Mouse (Mus musculus): Measurements from ENCODE around the gene Vps13d. TPM values are rescaled to one million over a fixed set of nuclear protein-coding genes. Genes with fewer than 3 reads are reported as not detected.
A peak's percentile ranks its signal among the peaks of the same experiment; 100 is the strongest.

The Vps13d gene
- polyA plus RNA-seq, 1 experiment from 2014 or later: 9.5 TPM

DNA sequence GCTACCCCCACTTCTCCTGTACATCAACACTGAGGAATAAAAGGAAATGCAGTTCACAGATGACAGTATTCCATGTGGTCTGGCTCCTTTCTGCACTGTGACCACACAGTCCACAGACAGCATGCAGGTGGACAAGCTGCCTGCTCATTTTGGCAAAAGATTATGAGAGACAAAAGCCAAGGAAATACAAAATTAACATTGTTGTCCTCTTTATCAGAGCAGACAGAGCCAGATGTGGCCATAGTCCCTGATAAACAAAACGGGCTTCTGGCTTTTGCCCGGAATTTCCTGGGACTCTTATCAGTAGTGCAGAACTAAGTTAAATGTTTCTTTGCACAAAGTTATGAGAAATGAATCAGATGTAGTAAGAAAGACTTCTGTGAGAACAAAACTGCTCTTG, 161.4 kb downstream of the Vps13d start:
- ATAC-seq (ENCODE audit: insufficient read depth, low FRiP score): no peak
- H3K4me2 ChIP-seq (ENCODE audit: low read depth, low read length): no peak overlapping the region
- 0 out of 2 replicates have a peak overlapping the region, but pooled peaks have one; percentile 24 for H3K27ac ChIP-seq (ENCODE audit: low read length)
- 8% methylated on average over 2 of the region's 2 CpGs for WGBS
- H3K4me1 ChIP-seq (ENCODE audit: control insufficient read depth, insufficient read depth, low read length): peaks cover 39% of the 10 kb centered on the region
- H3K27me3 ChIP-seq (ENCODE audit: control insufficient read depth, insufficient read depth, low read length): no peaks in the 10 kb centered on the region
- H3K9me3 ChIP-seq (replicated peaks; ENCODE audit: control insufficient read depth, low read length): no peaks in the 10 kb centered on the region
- H3K36me3 ChIP-seq (ENCODE audit: control insufficient read depth, insufficient read depth, low read length): no peaks in the 10 kb centered on the region
- H3K4me3 ChIP-seq (replicated peaks; ENCODE audit: low read length): no peak overlapping the region
- H3K9ac ChIP-seq (ENCODE audit: low read length): no peak overlapping the region

DNA sequence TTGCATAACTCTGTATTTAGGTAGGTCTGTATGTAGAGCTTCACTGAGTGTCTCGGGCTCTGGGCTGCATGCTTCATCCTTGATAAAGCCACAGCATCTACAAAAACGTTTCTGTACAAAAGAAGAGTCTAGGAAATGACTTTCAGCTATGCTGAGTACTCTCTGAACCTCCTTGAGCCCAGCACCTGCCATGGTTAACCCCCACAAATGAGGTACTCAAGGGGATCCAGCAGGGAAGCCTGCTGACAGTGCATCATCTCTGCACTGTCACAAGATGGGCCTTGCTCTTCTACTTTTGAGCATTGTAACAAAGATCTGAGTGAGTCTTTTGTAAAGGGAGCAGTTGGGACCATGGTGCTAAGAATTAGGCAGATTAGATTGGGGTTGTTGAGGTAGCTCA, 162.2 kb downstream of the Vps13d start:
- H3K4me2 ChIP-seq (ENCODE audit: low read depth, low read length): no peak overlapping the region
- WGBS: 57% methylated on average over 2 of the region's 2 CpGs

DNA sequence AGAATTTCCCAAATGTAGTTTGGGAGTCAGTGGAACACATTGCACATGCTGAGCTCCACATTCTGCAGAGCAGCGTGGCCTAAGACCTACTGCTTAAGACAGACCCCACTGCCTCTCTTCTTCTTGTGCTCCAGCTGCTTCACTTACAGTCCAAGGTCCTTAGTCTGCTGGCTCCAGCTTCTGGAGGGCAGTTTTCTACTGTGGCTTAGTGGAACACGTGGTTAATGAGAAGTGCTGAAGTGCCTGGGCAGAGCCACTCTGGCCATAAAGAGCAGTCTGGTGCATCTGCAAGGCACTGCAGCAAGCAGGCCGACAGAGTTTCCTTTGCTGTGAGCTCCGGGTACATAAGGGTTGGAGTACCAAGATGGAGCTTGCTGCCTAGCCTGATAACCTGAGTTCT, 163.3 kb downstream of the Vps13d start:
- H3K4me1 ChIP-seq (ENCODE audit: control insufficient read depth, insufficient read depth, low read length): peaks cover 43% of the 10 kb centered on the region
- 64% methylated on average over 4 of the region's 4 CpGs for WGBS
- H3K27me3 ChIP-seq (ENCODE audit: control insufficient read depth, insufficient read depth, low read length): no peaks in the 10 kb centered on the region
- no peaks in the 10 kb centered on the region for H3K36me3 ChIP-seq (ENCODE audit: control insufficient read depth, insufficient read depth, low read length)
- no peak overlapping the region for H3K27ac ChIP-seq (ENCODE audit: low read length)
- no peak for ATAC-seq (ENCODE audit: insufficient read depth, low FRiP score)
- H3K9ac ChIP-seq (ENCODE audit: low read length): no peak overlapping the region
- no peaks in the 10 kb centered on the region for H3K9me3 ChIP-seq (replicated peaks; ENCODE audit: control insufficient read depth, low read length)
- no peak overlapping the region for H3K4me2 ChIP-seq (ENCODE audit: low read depth, low read length)
- no peak overlapping the region for H3K4me3 ChIP-seq (replicated peaks; ENCODE audit: low read length)

More for the DNA sequence above, 162.2 kb downstream of the Vps13d start:
- Histone ChIP-seq H3K4me3 (replicated peaks; ENCODE audit: low read length) (no peak overlapping the region), H3K36me3 (ENCODE audit: control insufficient read depth, insufficient read depth, low read length) (no peaks in the 10 kb centered on the region), H3K9me3 (replicated peaks; ENCODE audit: control insufficient read depth, low read length) (no peaks in the 10 kb centered on the region), H3K27ac (ENCODE audit: low read length) (no peak overlapping the region), H3K27me3 (ENCODE audit: control insufficient read depth, insufficient read depth, low read length) (no peaks in the 10 kb centered on the region), H3K4me1 (ENCODE audit: control insufficient read depth, insufficient read depth, low read length) (peaks cover 35% of the 10 kb centered on the region), H3K9ac (ENCODE audit: low read length) (no peak overlapping the region)
- no peak for ATAC-seq (ENCODE audit: insufficient read depth, low FRiP score)

DNA sequence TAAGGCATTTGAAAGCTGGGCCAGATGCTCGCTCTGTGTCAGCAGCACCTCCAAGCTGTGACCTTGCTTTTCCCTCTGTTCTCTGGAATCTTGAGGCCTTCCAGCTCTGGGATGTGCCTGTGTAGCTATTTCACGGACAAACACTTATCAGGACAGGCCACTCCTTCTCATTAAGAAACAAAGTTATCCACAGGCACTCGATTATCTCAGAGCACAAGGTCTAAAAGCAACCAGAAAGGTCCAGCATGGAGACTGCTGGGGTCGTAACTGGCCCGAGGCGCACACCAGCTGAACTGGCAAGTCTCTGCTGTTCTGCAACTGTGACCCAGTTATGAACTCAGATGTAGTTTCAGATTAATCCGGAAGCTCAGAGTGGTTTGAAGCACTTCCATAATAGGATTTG, 168.4 kb downstream of the Vps13d start:
- H3K36me3 ChIP-seq (ENCODE audit: control insufficient read depth, insufficient read depth, low read length): no peaks in the 10 kb centered on the region
- H3K9me3 ChIP-seq (replicated peaks; ENCODE audit: control insufficient read depth, low read length): no peaks in the 10 kb centered on the region
- H3K27ac ChIP-seq (ENCODE audit: low read length): peak overlapping the region; percentile 68
- ATAC-seq (ENCODE audit: insufficient read depth, low FRiP score): peak; percentile 50; the same call in 1 of the 2 replicates
- peak overlapping the region; percentile 27 for H3K9ac ChIP-seq (ENCODE audit: low read length)
- 18% methylated on average over 7 of the region's 7 CpGs for WGBS
- no peak overlapping the region for H3K4me2 ChIP-seq (ENCODE audit: low read depth, low read length)
- H3K27me3 ChIP-seq (ENCODE audit: control insufficient read depth, insufficient read depth, low read length): no peaks in the 10 kb centered on the region
- H3K4me3 ChIP-seq (replicated peaks; ENCODE audit: low read length): no peak overlapping the region
- peaks cover 34% of the 10 kb centered on the region for H3K4me1 ChIP-seq (ENCODE audit: control insufficient read depth, insufficient read depth, low read length)

DNA sequence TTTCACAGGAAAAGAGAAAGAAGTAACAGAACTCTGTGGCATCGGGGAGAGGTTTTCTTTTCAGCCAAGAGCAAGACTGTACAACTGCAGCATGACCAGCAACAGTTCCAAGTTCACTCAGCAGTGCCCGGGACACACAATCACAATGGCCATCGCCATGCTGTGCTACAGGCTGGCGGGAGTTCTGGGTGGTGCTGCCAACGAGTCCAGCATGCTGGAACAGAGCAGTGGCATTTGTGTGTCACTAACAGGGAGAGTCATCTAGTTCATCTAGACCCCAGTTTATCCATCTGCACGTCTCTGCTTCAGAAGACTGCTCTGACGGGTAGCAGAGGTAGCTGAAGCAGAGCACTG, 169.4 kb downstream of the Vps13d start:
- WGBS: 52% methylated on average over 7 of the region's 7 CpGs
- no peak overlapping the region for H3K4me2 ChIP-seq (ENCODE audit: low read depth, low read length)
- peak overlapping the region; percentile 43 for H3K9ac ChIP-seq (ENCODE audit: low read length)
- peak overlapping the region; percentile 28 for H3K27ac ChIP-seq (ENCODE audit: low read length)
- no peak for ATAC-seq (ENCODE audit: insufficient read depth, low FRiP score)
- no peaks in the 10 kb centered on the region for H3K36me3 ChIP-seq (ENCODE audit: control insufficient read depth, insufficient read depth, low read length)
- no peaks in the 10 kb centered on the region for H3K9me3 ChIP-seq (replicated peaks; ENCODE audit: control insufficient read depth, low read length)
- peaks cover 34% of the 10 kb centered on the region for H3K4me1 ChIP-seq (ENCODE audit: control insufficient read depth, insufficient read depth, low read length)
- H3K27me3 ChIP-seq (ENCODE audit: control insufficient read depth, insufficient read depth, low read length): no peaks in the 10 kb centered on the region
- H3K4me3 ChIP-seq (replicated peaks; ENCODE audit: low read length): no peak overlapping the region

DNA sequence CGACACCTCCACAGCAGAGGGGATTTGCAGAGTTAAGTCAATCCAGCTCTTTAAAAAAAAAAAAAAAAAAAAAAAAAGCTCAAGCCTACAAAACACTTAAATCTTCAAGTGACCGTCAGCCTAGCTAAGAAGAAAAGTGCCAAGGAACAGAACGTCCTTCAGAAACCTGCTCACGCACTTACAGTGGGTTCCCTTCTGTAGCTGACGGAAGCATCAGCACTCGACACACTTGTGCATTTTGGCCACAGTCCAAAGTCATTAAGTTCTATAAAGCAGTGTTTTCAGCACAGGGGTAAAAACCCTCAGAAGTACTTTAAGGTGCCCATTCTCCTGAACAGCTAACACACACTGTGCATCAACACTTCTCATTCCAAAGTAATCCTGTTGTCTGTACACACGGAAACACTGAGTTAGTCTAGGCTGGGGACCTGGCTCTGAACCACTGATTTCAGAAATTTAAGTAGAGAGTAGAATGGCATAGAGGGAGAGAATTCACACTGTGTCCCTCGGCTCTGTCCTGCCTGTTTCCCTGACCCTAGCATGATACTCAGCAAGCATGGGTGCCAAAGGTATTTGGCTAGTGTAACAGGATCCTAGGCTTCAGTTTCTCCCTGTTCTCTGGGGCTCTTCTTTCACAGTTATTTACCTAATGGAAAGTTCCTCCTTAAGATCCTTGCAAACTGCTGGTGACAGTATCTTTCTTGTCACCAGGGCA, 170.0 kb downstream of the Vps13d start:
- Histone ChIP-seq H3K4me1 (ENCODE audit: control insufficient read depth, insufficient read depth, low read length) (peaks cover 34% of the 10 kb centered on the region), H3K36me3 (ENCODE audit: control insufficient read depth, insufficient read depth, low read length) (no peaks in the 10 kb centered on the region), H3K9ac (ENCODE audit: low read length) (peak overlapping the region; percentile 43), H3K27me3 (ENCODE audit: control insufficient read depth, insufficient read depth, low read length) (no peaks in the 10 kb centered on the region), H3K4me2 (ENCODE audit: low read depth, low read length) (no peak overlapping the region), H3K27ac (ENCODE audit: low read length) (peak overlapping the region; percentile 28), H3K4me3 (replicated peaks; ENCODE audit: low read length) (no peak overlapping the region), H3K9me3 (replicated peaks; ENCODE audit: control insufficient read depth, low read length) (no peaks in the 10 kb centered on the region)
- ATAC-seq (ENCODE audit: insufficient read depth, low FRiP score): no peak
- 23% methylated on average over 8 of the region's 8 CpGs for WGBS

DNA sequence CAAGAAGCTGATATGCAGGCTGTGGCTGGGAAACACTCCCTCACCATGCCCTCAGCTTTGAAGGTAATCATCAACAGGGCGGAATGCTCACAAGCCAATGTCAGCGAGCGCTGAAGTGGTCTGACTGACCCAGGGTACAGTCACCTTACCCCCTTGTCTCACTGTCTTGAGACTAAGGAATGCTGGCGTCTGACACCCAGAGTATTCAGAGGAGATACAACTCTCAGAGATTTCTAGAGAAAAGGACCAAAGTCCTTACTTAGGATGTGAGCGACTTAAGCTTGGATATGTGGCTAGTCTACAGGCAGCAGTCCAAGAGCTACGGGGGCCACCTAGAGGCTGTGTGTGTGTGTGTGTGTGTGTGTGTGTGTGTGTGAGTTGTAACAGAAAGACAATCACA, 170.9 kb downstream of the Vps13d start:
- no peak for ATAC-seq (ENCODE audit: insufficient read depth, low FRiP score)
- 65% methylated on average over 6 of the region's 6 CpGs for WGBS

DNA sequence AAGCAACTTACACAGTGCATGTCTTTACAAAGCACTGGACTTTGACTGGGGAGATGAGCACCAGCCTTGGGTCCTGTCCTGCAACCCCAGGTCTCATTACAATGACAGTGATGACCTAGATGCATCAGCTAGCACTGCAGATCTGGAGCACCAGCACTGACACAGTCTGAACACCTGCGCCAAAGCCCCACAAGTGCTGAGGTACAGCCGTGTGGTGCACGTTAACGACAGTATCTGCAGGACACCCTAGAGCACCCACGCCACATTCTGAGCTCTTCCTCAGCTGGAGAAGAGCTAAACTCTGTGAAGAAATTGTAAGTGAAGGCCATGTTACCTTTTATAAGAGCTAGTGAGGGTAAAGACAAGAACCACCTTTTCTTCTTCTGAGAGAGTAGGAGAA, 172.0 kb downstream of the Vps13d start:
- Histone ChIP-seq H3K9me3 (replicated peaks; ENCODE audit: control insufficient read depth, low read length) (no peaks in the 10 kb centered on the region), H3K27me3 (ENCODE audit: control insufficient read depth, insufficient read depth, low read length) (no peaks in the 10 kb centered on the region), H3K4me2 (ENCODE audit: low read depth, low read length) (no peak overlapping the region), H3K9ac (ENCODE audit: low read length) (no peak overlapping the region), H3K27ac (ENCODE audit: low read length) (no peak overlapping the region), H3K4me1 (ENCODE audit: control insufficient read depth, insufficient read depth, low read length) (peaks cover 40% of the 10 kb centered on the region), H3K4me3 (replicated peaks; ENCODE audit: low read length) (no peak overlapping the region), H3K36me3 (ENCODE audit: control insufficient read depth, insufficient read depth, low read length) (no peaks in the 10 kb centered on the region)
- 87% methylated on average over 5 of the region's 5 CpGs for WGBS
- no peak for ATAC-seq (ENCODE audit: insufficient read depth, low FRiP score)

More for the DNA sequence above, 170.9 kb downstream of the Vps13d start:
- peaks cover 34% of the 10 kb centered on the region for H3K4me1 ChIP-seq (ENCODE audit: control insufficient read depth, insufficient read depth, low read length)
- H3K27me3 ChIP-seq (ENCODE audit: control insufficient read depth, insufficient read depth, low read length): no peaks in the 10 kb centered on the region
- H3K4me2 ChIP-seq (ENCODE audit: low read depth, low read length): no peak overlapping the region
- H3K9ac ChIP-seq (ENCODE audit: low read length): no peak overlapping the region
- H3K36me3 ChIP-seq (ENCODE audit: control insufficient read depth, insufficient read depth, low read length): no peaks in the 10 kb centered on the region
- H3K27ac ChIP-seq (ENCODE audit: low read length): no peak overlapping the region
- no peak overlapping the region for H3K4me3 ChIP-seq (replicated peaks; ENCODE audit: low read length)
- H3K9me3 ChIP-seq (replicated peaks; ENCODE audit: control insufficient read depth, low read length): no peaks in the 10 kb centered on the region

DNA sequence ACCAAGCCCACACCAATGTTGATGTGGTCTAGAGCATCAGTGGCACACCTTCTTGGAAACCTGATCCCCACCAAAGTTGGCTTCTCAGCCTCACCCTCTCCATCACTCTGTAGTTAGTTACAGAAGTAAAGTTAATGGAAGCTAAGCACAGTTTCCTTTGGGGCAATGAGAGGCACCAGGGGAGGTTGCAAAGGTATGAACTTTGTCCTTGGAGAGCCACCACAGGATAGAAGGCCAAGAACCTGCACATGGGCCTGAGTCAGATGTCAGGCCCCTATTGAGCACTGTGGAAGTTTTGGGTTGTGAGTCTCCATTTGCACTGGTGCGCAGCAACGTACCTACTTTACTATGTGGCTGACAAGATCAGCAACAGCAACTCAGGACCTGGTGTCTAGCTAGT, 172.6 kb downstream of the Vps13d start:
- no peak overlapping the region for H3K4me2 ChIP-seq (ENCODE audit: low read depth, low read length)
- 94% methylated on average over 2 of the region's 2 CpGs for WGBS
- no peaks in the 10 kb centered on the region for H3K9me3 ChIP-seq (replicated peaks; ENCODE audit: control insufficient read depth, low read length)
- H3K27ac ChIP-seq (ENCODE audit: low read length): no peak overlapping the region
- H3K9ac ChIP-seq (ENCODE audit: low read length): no peak overlapping the region
- ATAC-seq (ENCODE audit: insufficient read depth, low FRiP score): no peak
- no peaks in the 10 kb centered on the region for H3K36me3 ChIP-seq (ENCODE audit: control insufficient read depth, insufficient read depth, low read length)
- H3K4me3 ChIP-seq (replicated peaks; ENCODE audit: low read length): no peak overlapping the region
- H3K27me3 ChIP-seq (ENCODE audit: control insufficient read depth, insufficient read depth, low read length): no peaks in the 10 kb centered on the region
- peaks cover 42% of the 10 kb centered on the region for H3K4me1 ChIP-seq (ENCODE audit: control insufficient read depth, insufficient read depth, low read length)
